Mouse (Mus musculus): ENCODE measurements around the gene Acsl1.

GRCm38 (mm10) chr8:46539701-46540100, 68.9 kb downstream of the Acsl1 start:
- TF ChIP-seq CTCF (IDR thresholded peaks at IDR 0.05; ENCODE audit: borderline replicate concordance, insufficient read depth, low read length) = no peak
- TF ChIP-seq POLR2A (IDR thresholded peaks at IDR 0.05; ENCODE audit: low read depth, low read length) = no peak
